Mouse (Mus musculus): ENCODE measurements at regions not wholly inside any gene's neighbourhood (a gene's known extent, or its start where the extent isn't known, plus 50 kb on each side); places are given as distances from the start of the nearest gene placed in this dataset.

DNA sequence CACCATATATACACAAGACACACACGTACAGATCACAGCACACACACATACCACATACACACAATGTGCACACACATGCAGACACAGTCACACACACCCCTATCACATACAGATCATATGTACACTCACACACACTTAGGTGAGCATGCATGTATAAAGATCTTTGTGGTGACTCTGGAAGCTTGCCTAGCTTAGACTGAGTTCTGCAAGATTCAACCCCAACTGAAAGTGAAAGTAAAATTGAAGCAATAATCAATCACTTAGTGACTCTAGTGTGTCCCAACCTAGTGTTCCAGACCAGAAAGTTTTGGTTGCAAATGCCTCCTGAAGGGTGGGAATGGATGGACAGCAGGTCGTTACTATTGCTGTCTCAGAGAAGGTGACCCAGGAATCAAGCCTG, 262.8 kb downstream of the Bcl11a start:
- no peak for DNase-seq (ENCODE audit: low spot score in 2 of 2)

DNA sequence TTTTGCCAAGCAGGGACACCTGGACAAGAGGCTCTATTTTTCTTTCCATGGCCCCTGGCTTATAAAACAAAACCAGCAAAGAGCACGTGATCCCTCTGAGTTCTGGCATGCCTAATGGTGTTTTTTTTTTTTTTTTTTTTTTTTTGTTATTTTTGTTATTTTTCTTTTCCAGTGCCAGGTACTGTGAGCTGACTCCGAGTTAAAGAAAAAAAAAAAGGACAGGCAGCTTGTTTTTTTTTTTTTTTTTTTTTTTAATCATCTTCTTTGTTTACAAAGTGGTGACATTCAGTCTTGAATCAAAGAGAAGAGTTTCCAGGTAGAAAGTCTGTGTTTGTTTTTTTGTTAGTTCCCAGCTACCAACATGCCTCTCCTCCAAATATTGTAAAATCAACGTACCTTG, 263.8 kb downstream of the Bcl11a start:
- no peak for DNase-seq (ENCODE audit: low spot score in 2 of 2)

DNA sequence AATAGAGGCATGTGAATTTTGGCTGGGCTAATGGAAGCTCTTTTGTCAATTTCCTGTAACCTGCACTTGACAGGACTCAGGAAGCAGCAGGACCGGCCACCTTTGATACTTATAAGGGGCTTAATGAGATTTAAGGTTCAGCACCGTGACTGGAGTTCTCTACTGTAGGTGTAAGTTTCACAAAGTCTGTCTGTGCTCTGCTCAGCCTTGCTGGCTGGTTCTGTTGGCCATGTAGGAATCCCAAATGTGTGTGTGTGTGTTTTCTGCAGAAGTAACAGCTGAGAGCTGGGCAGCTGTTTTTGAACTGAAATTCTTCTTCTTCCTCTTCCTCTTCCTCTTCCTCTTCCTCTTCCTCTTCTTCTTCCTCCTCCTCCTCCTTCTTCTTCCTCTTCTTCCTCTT, 264.3 kb downstream of the Bcl11a start:
- no peak for DNase-seq (ENCODE audit: low spot score in 2 of 2)

DNA sequence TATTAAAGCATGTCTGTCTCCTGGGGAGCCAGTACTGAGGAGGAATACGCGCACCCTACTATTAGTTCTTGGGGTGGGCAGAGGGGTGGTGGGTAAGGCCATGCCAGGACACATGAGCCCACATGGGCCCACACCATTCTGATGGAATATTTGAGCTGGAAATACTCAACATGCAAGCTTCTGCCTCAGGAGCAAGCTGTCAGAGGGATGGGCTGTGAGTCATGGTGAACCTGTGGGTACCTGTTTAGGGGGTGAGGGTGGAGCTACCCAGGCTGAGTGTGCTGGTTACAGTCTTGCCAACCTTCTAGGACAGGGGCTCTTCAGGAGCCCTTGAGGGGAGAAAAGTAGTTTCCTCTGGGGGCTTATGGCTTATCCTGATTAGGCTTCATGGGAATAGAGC, 264.9 kb downstream of the Bcl11a start:
- DNase-seq (ENCODE audit: low spot score in 2 of 2) = no peak

DNA sequence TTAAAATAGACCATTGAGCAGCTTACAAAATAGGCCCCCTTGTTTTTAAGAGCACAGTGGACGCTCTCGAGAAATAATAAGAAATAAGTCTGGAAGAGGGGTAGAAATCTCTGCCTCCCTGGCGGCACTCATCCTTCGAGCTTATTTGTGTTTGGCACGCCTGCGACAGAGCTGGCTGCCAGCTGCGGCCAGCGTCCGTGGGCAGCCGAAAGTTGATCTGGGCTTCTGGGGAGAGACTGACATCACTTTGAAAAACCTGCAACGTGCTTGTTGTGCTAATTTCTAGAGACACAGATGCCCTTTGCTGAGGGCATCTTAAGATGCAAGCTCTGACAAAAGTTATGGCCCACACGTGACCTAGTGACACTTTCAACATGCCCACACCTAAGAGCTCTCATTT, 269.4 kb downstream of the Bcl11a start:
- DNase-seq (ENCODE audit: low spot score in 2 of 2) = no peak

DNA sequence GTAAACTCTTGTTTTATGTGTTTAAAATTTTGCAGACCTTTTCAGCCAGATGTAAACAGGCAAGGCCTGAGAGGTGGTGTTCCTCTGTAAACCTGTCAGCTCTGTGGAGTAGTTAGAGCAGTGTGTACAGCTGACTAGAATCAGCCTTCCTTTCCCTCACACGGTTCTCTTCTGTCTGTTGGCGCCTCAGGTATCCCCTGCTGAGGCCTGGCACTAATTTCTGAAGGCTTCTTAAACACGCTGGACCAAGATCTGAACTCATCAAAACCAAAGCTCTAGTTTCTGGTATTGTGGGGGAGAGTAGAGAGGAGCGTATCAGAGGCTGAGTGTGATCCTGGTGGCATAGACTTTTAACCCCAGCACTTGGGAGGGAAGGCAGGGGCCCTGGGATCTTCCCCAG, 270.9 kb downstream of the Bcl11a start:
- DNase-seq (ENCODE audit: low spot score in 2 of 2) = no peak

DNA sequence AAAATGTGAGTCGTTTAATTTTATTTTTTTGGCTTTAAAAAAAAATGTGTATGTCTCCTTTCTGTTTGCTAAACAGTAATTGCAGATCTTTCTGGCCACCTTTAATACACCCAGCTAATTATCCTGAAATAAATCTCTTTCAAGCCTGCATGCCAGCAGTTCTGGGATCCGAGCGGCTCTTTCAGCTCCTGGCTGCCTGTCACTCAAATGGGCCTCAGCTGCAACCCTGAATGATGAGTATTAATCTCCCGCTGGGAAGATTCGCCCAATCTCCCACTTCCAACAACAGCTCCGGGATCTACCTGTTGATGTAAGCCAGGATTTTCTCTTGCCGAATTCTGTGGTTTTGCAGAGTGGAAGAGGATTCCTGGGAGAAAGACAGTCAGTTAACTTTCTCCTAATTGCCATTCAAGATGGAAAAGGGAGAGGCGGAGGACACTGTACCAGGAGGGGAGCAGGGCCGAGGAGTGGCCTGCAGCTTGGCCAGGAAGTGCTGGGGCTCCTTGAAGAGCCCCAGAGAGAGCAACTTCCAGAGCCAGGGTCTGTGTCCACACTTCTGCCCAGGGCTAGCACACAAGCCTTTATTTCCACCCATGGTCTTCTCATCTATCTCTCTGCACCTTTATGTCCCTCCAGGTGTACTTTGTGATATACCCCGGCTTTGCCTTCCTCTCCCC, 272.2 kb downstream of the Bcl11a start:
- DNase-seq (ENCODE audit: low spot score in 2 of 2) = no peak

DNA sequence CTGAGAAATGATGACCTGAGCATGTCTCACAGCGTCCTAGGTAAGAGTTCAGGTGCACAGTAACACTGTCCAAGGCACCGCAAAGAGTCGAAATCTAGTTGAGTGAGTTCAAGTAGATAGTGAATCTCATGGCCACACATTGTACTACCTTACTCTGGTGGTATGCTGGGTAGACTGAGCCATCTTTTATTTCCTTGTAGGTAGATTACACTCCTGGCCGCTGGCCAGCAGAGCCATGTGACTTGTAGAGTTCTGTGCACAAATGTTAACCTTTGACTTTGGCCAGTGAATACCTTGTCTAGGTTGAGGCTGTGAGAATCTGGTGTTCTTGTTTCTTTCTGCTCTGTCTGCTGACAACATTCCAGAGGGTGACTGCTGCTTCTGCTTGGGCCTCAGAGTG, 273.0 kb downstream of the Bcl11a start:
- no peak for DNase-seq (ENCODE audit: low spot score in 2 of 2)

DNA sequence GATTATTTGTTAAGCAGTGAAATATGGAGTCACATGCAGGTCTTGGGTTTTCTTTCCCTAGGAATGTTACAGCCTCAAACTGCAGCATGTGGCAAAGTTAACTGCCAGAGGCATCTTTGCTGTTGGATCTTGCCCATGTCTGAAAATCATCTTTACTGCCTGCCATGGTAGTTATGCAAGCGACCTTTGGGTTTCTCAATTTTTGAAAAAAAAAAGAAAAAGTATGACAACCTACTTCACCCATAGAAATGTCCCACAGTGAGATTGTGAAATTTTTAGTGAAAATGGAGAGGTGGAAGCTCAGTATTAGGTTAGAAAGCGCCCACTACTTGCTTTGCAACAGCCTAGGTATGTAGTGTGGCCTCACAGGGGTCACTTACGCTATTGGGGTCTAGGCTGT, 274.2 kb downstream of the Bcl11a start:
- no peak for DNase-seq (ENCODE audit: low spot score in 2 of 2)

DNA sequence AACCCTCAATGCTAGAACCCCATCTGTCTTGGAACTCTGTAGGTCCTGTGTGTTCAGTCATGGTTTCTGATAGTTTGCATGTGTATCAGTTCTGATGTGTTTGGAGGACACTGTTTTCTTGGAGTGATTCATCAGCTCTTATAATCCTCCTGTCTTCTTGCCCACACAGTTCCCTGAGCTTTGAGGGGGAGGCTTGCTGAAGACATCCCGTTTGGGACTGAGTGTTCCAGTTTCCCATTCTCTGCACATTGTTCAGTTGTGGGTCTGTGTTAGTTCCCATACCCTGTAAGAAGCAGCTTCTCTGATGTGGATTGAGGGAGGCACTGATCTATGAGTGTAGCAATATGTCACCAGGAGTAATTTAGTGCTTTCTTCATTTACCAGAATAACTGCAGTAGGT, 275.2 kb downstream of the Bcl11a start:
- DNase-seq (ENCODE audit: low spot score in 2 of 2) = no peak

DNA sequence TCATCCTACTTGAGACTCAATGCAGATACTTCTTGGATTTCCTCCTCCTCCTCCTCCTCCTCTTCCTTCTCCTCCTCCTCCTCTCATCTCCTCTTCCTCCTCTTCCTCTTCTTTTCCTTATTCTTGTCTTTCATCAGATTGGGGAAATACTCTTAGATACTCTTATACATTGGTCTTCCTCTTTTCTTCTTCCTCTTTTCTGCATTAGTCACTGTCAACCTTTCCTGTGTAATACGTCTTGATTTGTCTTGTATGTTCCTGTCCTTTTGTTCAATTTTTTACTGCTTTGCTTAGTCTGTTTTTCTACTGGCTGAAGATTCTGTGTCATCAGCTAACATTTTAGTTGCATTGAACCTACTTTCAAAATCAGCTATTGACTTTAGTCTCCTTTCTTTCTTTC, 279.5 kb downstream of the Bcl11a start:
- no peak for DNase-seq (ENCODE audit: low spot score in 2 of 2)

DNA sequence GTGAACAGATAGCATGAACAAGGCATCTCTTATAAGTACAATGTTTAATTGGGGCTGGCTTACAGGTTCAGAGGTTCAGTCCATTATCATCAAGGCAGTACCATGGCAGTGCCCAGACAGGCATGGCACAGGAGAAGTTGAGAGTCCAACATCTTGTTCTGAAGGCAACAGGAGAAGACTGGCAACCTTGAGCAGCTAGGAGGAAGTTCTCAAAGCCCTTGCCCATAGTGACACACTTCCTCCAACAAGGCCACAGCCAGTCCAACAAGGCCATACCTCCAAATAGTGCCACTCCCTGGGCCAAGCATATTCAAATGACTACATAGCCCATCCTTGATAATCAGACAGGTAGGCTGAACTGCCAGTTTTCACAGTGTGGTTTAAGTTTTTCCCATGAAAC, 281.2 kb downstream of the Bcl11a start:
- no peak for DNase-seq (ENCODE audit: low spot score in 2 of 2)

DNA sequence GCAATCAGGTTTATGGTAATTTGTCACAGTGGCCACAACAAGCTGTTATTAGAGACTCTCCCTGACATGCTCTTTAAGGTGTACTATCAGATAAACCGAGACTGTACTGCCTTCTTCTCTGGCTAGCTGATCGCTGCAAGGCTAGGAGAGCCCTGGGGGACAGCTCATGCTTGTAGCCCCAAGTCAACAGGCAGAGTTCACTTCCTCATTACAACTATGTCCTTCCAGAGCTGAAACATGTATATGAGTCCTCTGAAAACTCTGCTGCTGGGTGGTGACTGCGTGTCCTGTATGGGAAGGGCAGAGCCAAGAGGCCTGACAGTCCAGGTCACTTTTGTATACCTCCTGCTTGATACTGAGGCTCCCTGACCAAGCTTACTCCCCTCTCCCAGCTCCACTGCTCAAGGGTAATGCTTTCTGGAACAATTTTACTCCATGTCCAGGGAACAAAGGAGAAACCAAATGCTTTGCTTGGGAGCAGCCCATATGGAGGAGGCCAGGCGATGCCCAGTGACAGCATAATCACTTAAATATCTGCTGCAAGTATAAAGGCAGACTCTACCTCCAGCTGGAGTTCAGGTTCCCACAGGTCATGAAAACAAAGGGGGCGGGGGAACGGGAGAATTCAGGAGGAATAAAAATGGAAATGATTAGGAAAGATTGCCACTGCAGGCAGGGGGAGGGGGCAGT, 284.3 kb downstream of the Bcl11a start:
- no peak for DNase-seq (ENCODE audit: low spot score in 2 of 2)

DNA sequence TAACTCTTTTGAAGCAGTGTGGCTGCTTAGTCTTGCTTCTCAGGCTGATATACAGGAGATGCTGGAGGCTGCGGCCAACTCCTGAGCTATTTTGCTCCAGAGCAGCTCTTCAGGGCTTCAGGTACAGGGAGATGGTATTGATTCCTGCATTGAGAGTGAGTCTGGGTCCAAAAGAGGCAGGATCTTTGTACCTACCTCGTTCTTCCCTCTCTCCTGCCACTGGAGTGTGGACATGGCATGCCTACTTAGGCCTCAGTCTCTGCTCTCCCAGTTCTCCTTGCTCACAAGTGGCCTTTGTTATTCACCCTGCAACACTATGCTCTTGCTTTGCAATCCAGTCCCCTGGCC, 284.8 kb downstream of the Bcl11a start:
- DNase-seq (ENCODE audit: low spot score in 2 of 2) = no peak

DNA sequence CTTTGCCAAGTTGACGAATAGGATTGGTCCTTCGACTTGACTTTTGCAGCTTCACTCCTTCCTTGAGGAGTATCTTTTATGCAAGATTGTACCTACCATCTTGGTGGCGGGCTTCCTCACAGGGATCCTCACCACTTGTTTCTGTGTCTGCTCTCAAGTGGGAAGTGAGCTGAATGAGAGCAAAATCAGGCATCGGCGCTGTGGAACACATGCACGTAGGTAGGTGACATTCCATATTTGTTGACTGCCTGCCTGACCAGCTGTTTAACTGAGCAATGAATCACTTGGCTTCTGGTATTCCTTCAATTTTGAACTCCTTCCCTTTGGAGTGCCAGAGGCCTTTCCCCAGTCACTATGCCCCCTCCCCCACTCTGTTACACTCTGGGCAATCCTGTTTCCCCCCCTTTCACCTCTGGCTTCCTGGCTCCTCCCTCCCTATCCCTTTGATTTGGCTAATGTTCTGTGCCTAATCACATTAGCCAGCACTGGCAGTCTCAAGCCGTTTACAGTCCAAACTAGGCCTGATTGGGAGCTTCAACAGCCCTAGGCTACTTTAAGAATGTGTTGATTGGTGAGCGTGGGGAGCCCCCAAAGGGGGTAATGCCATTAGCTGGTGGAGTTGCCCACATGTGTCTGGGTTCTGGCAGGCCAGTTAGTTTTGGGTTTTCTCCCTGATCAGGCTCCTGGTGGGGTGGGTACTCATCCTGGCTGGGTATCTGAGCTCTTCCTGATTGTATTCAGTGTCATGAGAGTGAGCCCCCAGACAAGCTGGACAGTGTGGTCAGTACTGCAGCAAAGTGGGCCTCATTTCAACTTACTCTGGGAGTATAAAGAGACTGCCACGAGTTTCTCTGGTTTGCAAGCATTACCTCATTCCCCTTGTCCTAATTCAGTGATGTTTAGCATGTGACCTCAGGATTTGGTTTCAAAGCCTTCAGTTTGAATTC, 285.8 kb downstream of the Bcl11a start:
- DNase-seq (ENCODE audit: low spot score in 2 of 2) = no peak

DNA sequence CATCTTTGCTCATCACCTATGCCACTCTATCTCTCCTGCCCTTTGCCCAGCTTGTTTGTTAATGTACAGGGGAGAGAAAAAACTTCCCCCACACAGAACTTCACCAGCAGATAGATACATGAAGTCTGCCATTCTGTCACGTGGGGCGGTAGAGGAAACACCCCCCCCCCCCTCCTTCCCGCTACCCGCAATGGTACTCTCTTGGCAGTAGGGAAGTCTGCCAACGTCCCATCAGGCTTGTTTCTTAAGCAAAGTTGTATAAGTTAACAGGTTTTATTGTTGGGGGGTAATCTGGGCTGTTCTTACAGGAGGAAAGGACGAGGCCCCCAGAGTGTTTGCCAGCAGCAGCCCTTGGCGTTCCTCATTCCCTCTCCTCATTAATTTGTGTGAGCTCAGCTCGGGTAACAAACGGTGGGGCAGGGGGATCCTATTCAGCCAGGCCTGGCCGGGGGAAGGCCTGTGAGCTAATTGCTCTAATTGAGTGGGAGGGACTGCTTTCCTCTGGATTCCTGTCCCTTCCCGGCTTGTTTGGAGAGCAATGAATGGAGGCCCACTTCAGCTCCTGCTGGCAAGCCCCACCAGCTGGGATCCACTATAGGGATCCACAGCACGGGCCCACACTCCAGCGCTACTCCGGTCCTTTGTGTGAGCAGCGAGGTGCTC, 292.5 kb downstream of the Bcl11a start:
- no peak for DNase-seq (ENCODE audit: low spot score in 2 of 2)

DNA sequence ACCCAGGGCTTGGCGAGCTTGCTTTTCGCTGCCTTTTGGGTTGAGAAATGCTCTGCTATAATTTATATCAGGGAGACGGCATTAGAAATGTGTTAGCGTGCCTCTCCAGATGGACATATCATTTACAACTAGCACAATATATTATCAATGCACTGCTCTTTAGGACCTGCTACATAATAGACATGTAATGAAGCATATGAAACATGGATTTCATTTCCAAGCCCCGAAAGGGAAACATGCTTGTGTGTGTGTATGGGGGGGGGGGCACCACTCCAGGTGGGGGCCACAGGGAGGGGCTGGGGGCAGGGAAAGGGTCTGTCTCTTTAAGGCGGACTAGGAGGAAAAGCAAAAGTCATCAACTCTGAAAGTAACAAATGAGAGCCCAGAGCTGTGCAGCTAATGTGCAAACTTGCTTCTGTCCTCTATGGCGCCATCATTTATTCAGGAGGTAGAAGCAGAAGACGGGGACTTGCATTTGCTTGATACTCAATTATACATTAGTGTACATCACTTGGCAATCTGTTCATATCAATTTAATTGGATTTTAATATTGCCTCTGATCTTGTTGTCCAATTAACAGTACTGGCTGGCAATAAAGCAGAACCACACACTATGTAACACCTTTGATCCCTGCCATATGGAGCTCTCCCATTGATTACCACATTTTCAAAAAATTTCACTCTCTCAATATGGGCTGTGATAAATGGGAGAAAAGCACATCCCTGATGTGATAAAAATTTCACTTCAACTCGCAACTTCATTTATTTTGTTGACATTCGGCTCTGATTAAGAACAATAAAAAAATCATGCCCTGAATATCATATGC, 293.2 kb downstream of the Bcl11a start:
- DNase-seq (ENCODE audit: low spot score in 2 of 2) = no peak

DNA sequence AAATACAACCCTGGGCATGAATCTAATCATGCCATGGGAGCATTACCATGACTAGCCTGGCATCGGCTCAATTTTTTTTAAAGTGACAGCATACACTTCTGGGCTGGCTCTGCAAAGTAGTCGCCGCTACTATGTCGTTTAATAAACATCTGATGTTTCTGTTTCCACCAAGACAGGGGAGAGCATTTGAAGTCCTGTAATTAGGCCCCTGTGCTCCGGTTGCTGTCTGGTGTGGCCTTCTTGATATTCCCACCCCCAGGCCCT, 293.8 kb downstream of the Bcl11a start:
- no peak for DNase-seq (ENCODE audit: low spot score in 2 of 2)

DNA sequence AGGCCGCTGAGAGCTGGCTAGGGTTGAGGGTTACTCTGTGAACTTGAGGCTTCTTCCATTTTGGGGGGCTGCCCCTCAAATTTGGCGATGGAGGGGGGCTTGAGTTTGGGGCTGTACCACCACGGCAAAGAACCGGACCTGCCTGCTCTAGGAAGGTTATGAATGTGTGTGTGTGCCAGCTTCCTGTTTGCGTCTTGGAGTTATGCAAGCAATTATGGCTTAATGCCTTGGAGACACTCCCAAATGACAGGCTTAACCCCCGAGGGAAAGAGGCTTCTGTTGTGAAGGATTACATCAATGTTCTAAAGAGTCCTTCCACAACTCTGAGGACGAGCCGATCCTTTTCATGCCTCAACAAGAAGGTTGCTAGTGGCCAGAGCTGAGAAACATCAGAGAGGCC, 294.1 kb downstream of the Bcl11a start:
- no peak for DNase-seq (ENCODE audit: low spot score in 2 of 2)

DNA sequence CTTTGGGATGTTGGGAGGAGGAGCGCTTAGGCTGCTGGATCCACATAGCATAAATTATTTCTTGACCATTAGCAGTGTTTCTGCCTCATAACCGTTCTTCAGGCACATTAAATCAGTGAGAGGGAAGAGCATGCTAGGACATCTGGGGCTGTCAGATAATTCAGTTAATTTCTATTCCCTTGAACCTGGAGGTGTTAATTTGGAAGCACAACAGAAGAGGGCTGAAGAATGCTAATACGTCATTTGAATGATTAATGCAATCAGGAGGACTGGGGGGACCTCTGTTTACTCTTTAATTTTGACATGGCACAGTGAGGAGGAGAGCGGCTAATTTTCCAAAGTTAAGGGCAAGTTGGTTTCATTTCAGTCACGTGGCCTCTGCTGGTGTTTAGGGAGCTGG, 294.8 kb downstream of the Bcl11a start:
- DNase-seq (ENCODE audit: low spot score in 2 of 2) = no peak

DNA sequence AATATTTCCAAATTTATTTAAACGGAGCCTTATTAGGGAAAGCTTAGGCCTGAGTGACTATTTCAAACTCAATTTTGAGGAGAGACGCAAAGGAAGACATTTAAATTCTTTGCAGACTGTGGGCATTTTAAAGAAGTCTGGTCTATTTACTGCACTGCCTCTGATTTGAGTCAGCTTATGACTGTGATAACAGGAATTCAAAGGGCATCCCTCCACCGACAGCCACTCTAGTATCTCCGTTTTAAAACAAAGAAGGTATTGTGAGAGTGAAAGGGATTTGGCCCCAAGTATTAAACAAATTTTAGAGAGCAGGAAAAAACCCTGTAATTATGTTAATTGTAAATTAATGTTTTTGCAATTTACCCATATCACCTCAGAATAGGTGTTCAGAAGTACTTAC, 295.4 kb downstream of the Bcl11a start:
- DNase-seq (ENCODE audit: low spot score in 2 of 2) = no peak

DNA sequence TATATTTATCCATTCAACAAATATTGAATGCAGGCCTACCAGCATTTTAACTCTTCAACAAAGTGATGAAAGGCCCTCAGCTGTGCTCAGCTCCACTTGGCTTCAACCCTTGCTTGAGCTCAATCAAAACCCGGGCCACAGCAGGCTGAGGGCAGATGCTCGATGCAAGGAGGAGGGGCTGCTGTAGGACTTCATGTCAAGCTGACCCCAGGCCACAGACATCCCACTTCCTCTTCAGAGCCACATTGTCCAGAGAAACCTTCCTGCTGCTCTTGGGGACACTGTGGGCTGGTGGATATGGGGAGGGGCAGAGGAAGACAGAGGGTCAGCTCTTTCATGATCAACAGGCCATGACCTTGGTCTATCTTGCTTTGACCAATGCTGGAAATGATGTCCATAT, 299.7 kb downstream of the Bcl11a start:
- DNase-seq (ENCODE audit: low spot score in 2 of 2) = no peak
